Mouse (Mus musculus): ENCODE measurements around the gene Arl2bp. TPM values are rescaled to one million over a fixed set of nuclear protein-coding genes. Genes with fewer than 3 reads are reported as not detected.

Gene Arl2bp
- total RNA-seq, 1 experiment, result 29.9 TPM

GRCm38 (mm10) chr8:94700421-94700935 lies 34.1 kb downstream of the Arl2bp start:
- DNase-seq (ENCODE audit: low read depth, low spot score), result no peak
- Histone ChIP-seq H3K9ac (ENCODE audit: insufficient read depth, low read depth, low read length, poor library complexity, severe bottlenecking) (no peak overlapping the region), H3K9me3 (ENCODE audit: control insufficient read depth, insufficient read depth, low read depth, low read length) (no peaks in the 10 kb centered on the region), H3K4me3 (ENCODE audit: insufficient read depth in 1 of 2, low read depth in 1 of 2, low read length in 2 of 2, poor library complexity in 1 of 2, severe bottlenecking in 1 of 2) (no peak overlapping the region), H3K4me1 (ENCODE audit: control insufficient read depth in 2 of 2, insufficient read depth in 2 of 2, low read length in 2 of 2, poor library complexity in 1 of 2) (peaks cover 0 to 2% of the 10 kb centered on the region in 2 experiments; a peak in 1 of 4 replicates), H3K27ac (ENCODE audit: insufficient read depth, low read depth, low read length, poor library complexity, severe bottlenecking) (no peak overlapping the region), H3K36me3 (ENCODE audit: control insufficient read depth, insufficient read depth, low read length, poor library complexity, severe bottlenecking) (no peaks in the 10 kb centered on the region)
- in situ Hi-C loops (cut with MboI; ENCODE audit: low sequenced_read_pairs in 2 of 2, unreplicated experiment in 2 of 2), result loop anchor here (5.0 to 10.0 kb wide), 2 partner anchors 104 to 107 kb away; no protein-coding TSS in a partner anchor
- TF ChIP-seq HCFC1 (IDR thresholded peaks at IDR 0.05; ENCODE audit: borderline replicate concordance, insufficient read depth, low read length) (no peak), CHD2 (IDR thresholded peaks at IDR 0.05; ENCODE audit: low read depth, low read length) (no peak), ZC3H11A (IDR thresholded peaks at IDR 0.05; ENCODE audit: borderline replicate concordance, low read depth, low read length) (no peak), MAFK (IDR thresholded peaks at IDR 0.05; ENCODE audit: insufficient read depth, low read depth, low read length) (no peak), ZNF384 (IDR thresholded peaks at IDR 0.05; ENCODE audit: low read depth, low read length) (no peak)

GRCm38 (mm10) chr8:94702156-94702555 lies 35.8 kb downstream of the Arl2bp start:
- DNase-seq (ENCODE audit: low read depth, low spot score), result no peak
- Histone ChIP-seq H3K36me3 (ENCODE audit: control insufficient read depth, insufficient read depth, low read length, poor library complexity, severe bottlenecking) (no peaks in the 10 kb centered on the region), H3K27ac (ENCODE audit: insufficient read depth, low read depth, low read length, poor library complexity, severe bottlenecking) (no peak overlapping the region), H3K4me1 (ENCODE audit: control insufficient read depth in 2 of 2, insufficient read depth in 2 of 2, low read length in 2 of 2, poor library complexity in 1 of 2) (peaks cover 5% of the 10 kb centered on the region in 2 experiments; a peak in 2 of 4 replicates), H3K9me3 (ENCODE audit: control insufficient read depth, insufficient read depth, low read depth, low read length) (no peaks in the 10 kb centered on the region), H3K4me3 (ENCODE audit: insufficient read depth in 1 of 2, low read depth in 1 of 2, low read length in 2 of 2, poor library complexity in 1 of 2, severe bottlenecking in 1 of 2) (no peak overlapping the region), H3K9ac (ENCODE audit: insufficient read depth, low read depth, low read length, poor library complexity, severe bottlenecking) (no peak overlapping the region)
- in situ Hi-C loops (cut with MboI; ENCODE audit: low sequenced_read_pairs in 2 of 2, unreplicated experiment in 2 of 2), result loop anchor here (5.0 to 10.0 kb wide), 2 partner anchors 103 to 105 kb away; no protein-coding TSS in a partner anchor
- no peak for TF ChIP-seq CHD2 (IDR thresholded peaks at IDR 0.05; ENCODE audit: low read depth, low read length)
- no peak for TF ChIP-seq MAFK (IDR thresholded peaks at IDR 0.05; ENCODE audit: insufficient read depth, low read depth, low read length)
- TF ChIP-seq HCFC1 (IDR thresholded peaks at IDR 0.05; ENCODE audit: borderline replicate concordance, insufficient read depth, low read length), result no peak
- TF ChIP-seq ZC3H11A (IDR thresholded peaks at IDR 0.05; ENCODE audit: borderline replicate concordance, low read depth, low read length), result no peak
- no peak for TF ChIP-seq ZNF384 (IDR thresholded peaks at IDR 0.05; ENCODE audit: low read depth, low read length)

- TF ChIP-seq ZNF384 (IDR thresholded peaks at IDR 0.05; ENCODE audit: low read depth, low read length) (peak; percentile 56), CHD2 (IDR thresholded peaks at IDR 0.05; ENCODE audit: low read depth, low read length) (no peak)
- DNase-seq (ENCODE audit: low read depth, low spot score), result peak; percentile 69
- Histone ChIP-seq H3K9ac (ENCODE audit: insufficient read depth, low read depth, low read length, poor library complexity, severe bottlenecking) (peak overlapping the region; percentile 62; the same call in 1 of the 2 replicates), H3K27ac (ENCODE audit: insufficient read depth, low read depth, low read length, poor library complexity, severe bottlenecking) (no peak overlapping the region), H3K4me3 (ENCODE audit: insufficient read depth in 1 of 2, low read depth in 1 of 2, low read length in 2 of 2, poor library complexity in 1 of 2, severe bottlenecking in 1 of 2) (peak overlapping the region; percentile 71 to 72), H3K9me3 (ENCODE audit: control insufficient read depth, insufficient read depth, low read depth, low read length) (no peaks in the 10 kb centered on the region), H3K36me3 (ENCODE audit: control insufficient read depth, insufficient read depth, low read length, poor library complexity, severe bottlenecking) (no peaks in the 10 kb centered on the region), H3K4me1 (ENCODE audit: control insufficient read depth in 2 of 2, insufficient read depth in 2 of 2, low read length in 2 of 2, poor library complexity in 1 of 2) (peaks cover 5 to 7% of the 10 kb centered on the region in 2 experiments; a peak in 2 of 4 replicates)
- in situ Hi-C loops (cut with MboI; ENCODE audit: low sequenced_read_pairs in 2 of 2, unreplicated experiment in 2 of 2), result loop anchor here (5.0 to 10.0 kb wide), 2 partner anchors 102 to 104 kb away; no protein-coding TSS in a partner anchor
These were observed 36.7 kb downstream of the Arl2bp start for GRCm38 (mm10) chr8:94702844-94703813.

- DNase-seq (ENCODE audit: low read depth, low spot score), result peak; percentile 96
- TF ChIP-seq CHD2 (IDR thresholded peaks at IDR 0.05; ENCODE audit: low read depth, low read length) (no peak), HCFC1 (IDR thresholded peaks at IDR 0.05; ENCODE audit: borderline replicate concordance, insufficient read depth, low read length) (no peak), MAFK (IDR thresholded peaks at IDR 0.05; ENCODE audit: insufficient read depth, low read depth, low read length) (peak; percentile 77; the same call in 1 of the 2 replicates), ZNF384 (IDR thresholded peaks at IDR 0.05; ENCODE audit: low read depth, low read length) (peak; percentile 90), ZC3H11A (IDR thresholded peaks at IDR 0.05; ENCODE audit: borderline replicate concordance, low read depth, low read length) (peak; percentile 84)
- Histone ChIP-seq H3K4me1 (ENCODE audit: control insufficient read depth in 2 of 2, insufficient read depth in 2 of 2, low read length in 2 of 2, poor library complexity in 1 of 2) (peaks cover 5 to 7% of the 10 kb centered on the region in 2 experiments; a peak in 2 of 4 replicates), H3K36me3 (ENCODE audit: control insufficient read depth, insufficient read depth, low read length, poor library complexity, severe bottlenecking) (no peaks in the 10 kb centered on the region), H3K27ac (ENCODE audit: insufficient read depth, low read depth, low read length, poor library complexity, severe bottlenecking) (no peak overlapping the region), H3K9me3 (ENCODE audit: control insufficient read depth, insufficient read depth, low read depth, low read length) (no peaks in the 10 kb centered on the region), H3K4me3 (ENCODE audit: insufficient read depth in 1 of 2, low read depth in 1 of 2, low read length in 2 of 2, poor library complexity in 1 of 2, severe bottlenecking in 1 of 2) (peak overlapping the region; percentile 62 to 71), H3K9ac (ENCODE audit: insufficient read depth, low read depth, low read length, poor library complexity, severe bottlenecking) (peak overlapping the region; percentile 56)
- in situ Hi-C loops (cut with MboI; ENCODE audit: low sequenced_read_pairs in 2 of 2, unreplicated experiment in 2 of 2), result loop anchor here (5.0 to 10.0 kb wide), 2 partner anchors 101 to 103 kb away; no protein-coding TSS in a partner anchor
These were observed 37.7 kb downstream of the Arl2bp start for GRCm38 (mm10) chr8:94703972-94704668.

All from ES-E14 (cell line).